Mouse (Mus musculus): ENCODE measurements around the gene Gm5941.
"Not testable (repeated sequence)": the region's sequence is repeated elsewhere in the genome, so short reads cannot be mapped to it uniquely, and the experiment has no call there.

The Gm5941 gene

DNA sequence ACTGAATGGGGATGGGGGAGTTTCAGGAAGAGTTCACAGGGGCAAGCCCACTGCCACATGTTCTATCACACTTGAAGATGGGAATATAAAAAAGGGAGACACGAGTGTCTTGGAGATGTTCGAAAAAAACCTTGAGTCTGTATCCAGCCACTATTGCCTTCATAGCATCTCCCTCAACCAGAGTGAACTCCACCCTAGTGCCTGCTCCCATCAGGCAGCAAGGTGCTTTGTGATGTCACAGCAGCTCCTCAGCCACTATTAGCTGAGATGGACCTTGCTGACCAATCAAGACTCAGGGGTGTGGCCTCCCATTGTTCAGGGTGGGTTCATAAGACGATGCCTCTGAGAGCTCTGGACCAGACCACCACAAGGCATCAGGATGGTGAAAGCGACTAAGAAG, at the start of gene Gm5941:
Gene Gm5941 (plus strand): TSS at position 301 of the 400 bp plus-strand sequence.
- not testable (repeated sequence) for DNase-seq

DNA sequence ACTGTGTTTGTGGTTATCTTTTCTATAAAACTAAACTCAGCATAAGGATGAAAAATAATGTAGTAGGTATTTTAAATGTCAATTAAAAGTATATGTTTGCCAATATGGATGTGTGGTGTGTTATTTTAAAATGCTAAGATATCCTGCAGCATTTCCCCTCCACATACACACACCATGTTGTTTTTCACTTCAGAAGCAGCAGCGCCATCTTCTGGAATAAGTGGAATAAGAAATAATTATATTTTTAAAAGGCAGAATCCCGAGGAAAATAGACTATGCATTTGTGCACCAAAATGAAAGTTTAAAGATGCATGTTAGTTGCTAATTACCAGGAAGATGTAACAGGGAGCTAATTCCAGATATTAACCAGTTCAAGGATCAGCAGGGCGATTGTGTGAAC, 29.3 kb upstream of the Gm5941 start:
- no peak for DNase-seq

DNA sequence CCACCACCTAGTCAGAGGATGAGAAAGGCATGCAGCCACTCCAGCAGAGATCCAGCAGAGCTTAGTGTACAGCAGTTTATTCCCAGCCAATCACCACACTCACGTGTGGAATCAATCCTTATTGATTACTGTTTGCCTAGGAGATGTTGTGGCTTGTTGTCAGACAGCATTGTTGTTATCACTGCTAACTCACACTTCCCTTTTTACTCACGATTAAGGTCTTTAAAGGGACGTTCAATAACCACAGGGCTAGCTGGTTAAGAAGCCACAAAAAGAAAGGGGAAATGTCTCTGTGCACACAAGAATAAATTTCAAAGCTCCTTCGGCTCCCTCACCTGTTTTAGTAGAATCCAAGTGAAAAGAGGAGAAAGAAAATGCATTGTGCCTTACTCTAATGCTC, 25.0 kb upstream of the Gm5941 start:
- no peak for DNase-seq

DNA sequence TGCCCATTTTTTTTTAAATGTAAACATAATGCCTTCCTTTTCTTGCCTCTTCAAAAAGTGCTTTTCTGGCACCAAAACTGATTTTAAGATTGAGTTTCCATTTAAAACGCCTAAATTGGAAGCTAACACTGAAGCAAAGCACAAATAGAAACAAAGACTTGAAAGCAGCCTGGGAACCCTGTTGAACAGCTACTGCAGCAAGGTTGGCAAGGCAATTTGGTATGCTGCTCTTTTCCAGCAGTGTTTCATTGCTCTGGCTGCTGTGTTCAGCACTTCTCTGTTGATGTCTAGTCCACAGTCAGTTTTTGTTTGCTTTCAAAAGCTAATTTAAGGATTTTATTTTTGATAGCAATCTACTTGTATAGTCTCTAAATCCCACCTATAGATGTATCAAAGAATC, 8.5 kb downstream of the Gm5941 start:
- no peak for DNase-seq

DNA sequence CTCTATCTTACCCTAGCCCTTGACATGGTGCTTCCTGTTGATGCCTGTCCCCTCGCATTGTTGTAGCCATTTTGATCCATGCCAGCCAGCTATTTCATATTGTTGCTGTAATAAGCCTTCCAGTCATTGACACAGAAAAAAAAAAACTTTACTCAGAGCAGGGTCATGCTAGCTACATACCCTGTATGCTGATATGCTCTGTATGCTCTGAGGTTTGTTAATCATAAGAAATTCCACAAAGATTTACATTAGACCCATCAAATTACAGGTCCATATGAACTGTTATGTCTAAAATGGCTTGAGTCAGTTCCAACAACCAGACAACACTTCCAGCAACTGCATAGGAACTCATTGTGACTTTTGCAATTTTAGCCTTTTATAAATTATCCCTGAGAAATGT, 38.1 kb downstream of the Gm5941 start:
- DNase-seq, result no peak
